Mouse (Mus musculus) intestine, postnatal 0 days (tissue): ENCODE results near the gene Zp1. TPM values are rescaled to one million over a fixed set of nuclear protein-coding genes. Genes with fewer than 3 reads are reported as not detected.
A peak's percentile ranks its signal among the peaks of the same experiment; 100 is the strongest.

Experiments
- ATAC-seq: fragments of 200-750 bp; cut with Nextera tagmentation; 2 replicates; pipeline ENCODE4 v1.8.0; 2017; ENCODE audit warnings: mild to moderate bottlenecking, moderate TSS enrichment, moderate library complexity
- H3K27ac ChIP-seq: fragments of 300-500 bp; sonication (generic); 2 replicates; pipeline ENCODE4 v1.5.1; 2014; ENCODE audit warnings: mild to moderate bottlenecking, low read depth, low read length, moderate library complexity
- H3K27me3 ChIP-seq: fragments of 300-500 bp; sonication (generic); replicated peaks from 2 replicates; pipeline ENCODE4 v1.6.1; 2014; ENCODE audit warnings: low read length, mixed read lengths; ENCODE audit not compliant: control insufficient read depth, insufficient read depth
- H3K36me3 ChIP-seq: fragments of 300-500 bp; sonication (generic); 2 replicates; pipeline ENCODE4 v1.6.1; 2014; ENCODE audit warnings: mild to moderate bottlenecking, moderate library complexity; ENCODE audit not compliant: control insufficient read depth, insufficient read depth
- H3K4me1 ChIP-seq: fragments of 300-500 bp; sonication (generic); replicated peaks from 2 replicates; pipeline ENCODE4 v1.6.1; 2014; ENCODE audit warnings: antibody characterized with exemption, low read length, mixed read lengths; ENCODE audit not compliant: control insufficient read depth, insufficient read depth
- H3K4me2 ChIP-seq: fragments of 300-500 bp; sonication (generic); replicated peaks from 2 replicates; pipeline ENCODE4 v1.6.1; 2014; ENCODE audit warnings: low read depth, mild to moderate bottlenecking, moderate library complexity
- H3K4me3 ChIP-seq: fragments of 300-500 bp; sonication (generic); 2 replicates; pipeline ENCODE4 v1.5.1; 2014; ENCODE audit warnings: low read depth, low read length
- H3K9ac ChIP-seq: fragments of 300-500 bp; sonication (generic); 2 replicates; pipeline ENCODE4 v1.6.1; 2014; ENCODE audit warnings: mild to moderate bottlenecking, low read depth, low read length
- H3K9me3 ChIP-seq: fragments of 300-500 bp; sonication (generic); 2 replicates; pipeline ENCODE4 v1.6.1; 2016; ENCODE audit warnings: mixed run types; ENCODE audit not compliant: control insufficient read depth
- CTCF ChIP-seq: sonication (generic); IDR thresholded peaks from 2 replicates; pipeline ENCODE4 v1.5.1; 2016; ENCODE audit warnings: low read depth, mild to moderate bottlenecking, control low read depth, antibody characterized with exemption, moderate library complexity
- WGBS: fragments of 180-500 bp; shearing (Covaris S2); extraction: QIAGEN DNeasy Blood & Tissue Kit; methylation state at CpG from one replicate; pipeline ENCODE4 v1.1.7; 2014; 5-methylcytosine and 5-hydroxymethylcytosine counted together
- polyA plus RNA-seq: library from polyadenylated mRNA; unstranded; fragments of >200 nt; fragmentation: Nextera tagmentation; extraction: Ambion mirVana; gene quantifications from 2 replicates; pipeline ENCODE4 v1.2.1, GENCODE M21; 2015

Zp1 gene
- polyA plus RNA-seq, 1 experiment from 2014 or later = not detected

DNA sequence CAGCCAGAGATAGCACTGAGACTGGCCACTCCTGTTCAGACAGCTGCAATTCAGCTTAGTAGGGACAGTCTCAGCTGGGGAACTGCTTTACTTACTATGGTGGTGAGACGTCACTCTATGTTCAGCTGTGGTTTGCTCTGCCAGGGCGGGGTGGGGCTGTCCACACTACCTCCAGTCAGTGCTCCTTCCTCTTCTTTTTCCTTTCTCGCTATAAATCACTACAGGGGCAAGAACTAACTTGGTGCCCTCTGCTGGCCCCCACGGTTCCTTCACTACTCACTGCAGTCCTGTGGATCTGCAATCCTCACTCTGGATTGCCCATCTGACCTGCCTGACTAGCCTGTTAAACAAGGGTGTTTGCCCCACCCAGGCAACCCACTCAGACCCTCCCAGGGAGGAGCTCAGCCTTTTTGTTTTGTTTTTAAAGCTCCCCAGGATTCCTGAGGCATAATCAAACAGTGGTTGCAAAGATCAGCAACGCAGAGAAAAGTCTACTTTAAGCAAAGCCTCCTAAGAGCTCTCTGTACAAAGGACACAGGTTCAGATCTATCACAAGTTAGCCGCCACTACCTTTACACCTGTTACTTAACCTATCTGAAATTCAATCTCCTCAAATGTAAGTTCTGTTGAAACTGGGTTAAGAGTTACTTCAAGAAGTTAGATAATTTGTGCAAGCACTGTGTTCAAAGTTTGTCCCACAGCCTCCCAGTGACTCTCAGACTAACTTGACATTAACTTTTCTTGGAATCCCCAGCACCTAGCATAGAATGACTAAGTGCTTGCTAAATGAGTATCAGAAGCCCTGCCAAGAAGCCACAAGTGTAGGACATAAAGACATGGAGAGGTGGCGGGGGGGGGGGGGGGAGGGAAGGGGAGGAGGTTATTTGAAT is 40.1 kb downstream of the Zp1 start:
- Histone ChIP-seq H3K27me3 (no peaks in the 10 kb centered on the region), H3K4me2 (peak overlapping the region; percentile 90), H3K9ac (no peak overlapping the region), H3K27ac (0 out of 2 replicates have a peak overlapping the region, but pooled peaks have one; percentile 75), H3K9me3 (no peaks in the 10 kb centered on the region; the same call in 1 of the 2 replicates), H3K4me1 (peaks cover 7% of the 10 kb centered on the region; the same call in 1 of the 2 replicates), H3K4me3 (peak overlapping the region; percentile 56; the same call in 1 of the 2 replicates), H3K36me3 (no peaks in the 10 kb centered on the region; the same call in 1 of the 2 replicates)
- ATAC-seq = peak; percentile 48
- WGBS = 24% methylated on average over 6 of the region's 7 CpGs
- TF ChIP-seq CTCF = peak; percentile 65

DNA sequence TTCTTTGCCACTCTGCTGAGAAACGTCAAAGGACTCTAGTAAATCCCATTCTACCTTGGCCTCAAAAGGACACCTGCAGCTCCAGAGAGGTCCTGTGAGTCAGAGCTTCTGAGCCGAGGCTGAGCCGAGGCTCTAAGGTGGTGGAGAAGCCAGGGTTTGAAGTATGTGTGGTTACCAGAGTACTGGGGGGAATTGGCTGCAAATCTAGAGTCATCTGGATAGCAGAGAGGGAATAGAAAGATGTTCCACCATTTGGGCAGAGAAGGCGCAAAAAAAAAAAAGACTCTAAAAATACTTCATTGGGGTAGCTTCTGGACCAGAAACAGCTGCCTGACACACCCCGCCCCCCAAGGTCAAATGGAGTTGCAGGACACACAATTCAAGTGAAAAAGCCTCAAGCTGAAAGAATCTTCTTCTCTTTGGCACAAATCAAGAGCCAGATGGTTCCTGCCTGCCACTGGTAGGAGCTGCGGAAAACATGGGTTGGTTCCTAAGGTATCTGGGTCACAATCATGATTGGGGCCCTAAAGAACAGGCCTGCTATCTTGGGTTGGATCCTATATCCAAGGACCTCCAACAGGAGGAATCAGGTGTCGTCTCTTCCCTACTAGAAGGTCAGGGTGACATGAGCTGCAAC is 42.1 kb downstream of the Zp1 start:
- no peak overlapping the region for H3K4me3 ChIP-seq
- H3K27me3 ChIP-seq = no peaks in the 10 kb centered on the region
- H3K4me2 ChIP-seq = no peak overlapping the region
- peaks cover 10% of the 10 kb centered on the region; the same call in 1 of the 2 replicates for H3K36me3 ChIP-seq
- no peaks in the 10 kb centered on the region for H3K9me3 ChIP-seq
- H3K9ac ChIP-seq = no peak overlapping the region
- peaks cover 7% of the 10 kb centered on the region; the same call in 1 of the 2 replicates for H3K4me1 ChIP-seq
- WGBS = 88% methylated on average over 7 of the region's 7 CpGs
- no peak overlapping the region for H3K27ac ChIP-seq
- no peak for ATAC-seq
- no peak for TF ChIP-seq CTCF

GRCm38 (mm10) chr19:10871328-10871961 is 49.0 kb downstream of the Zp1 start:
- Histone ChIP-seq H3K4me3 (no peak overlapping the region), H3K27ac (no peak overlapping the region), H3K27me3 (no peaks in the 10 kb centered on the region), H3K36me3 (peaks cover 30% of the 10 kb centered on the region), H3K9ac (no peak overlapping the region), H3K9me3 (no peaks in the 10 kb centered on the region), H3K4me2 (no peak overlapping the region), H3K4me1 (no peaks in the 10 kb centered on the region; the same call in 1 of the 2 replicates)
- WGBS = 72% methylated on average over 14 of the region's 14 CpGs
- TF ChIP-seq CTCF = no peak
- ATAC-seq = no peak

GRCm38 (mm10) chr19:10870676-10871075 is 49.8 kb downstream of the Zp1 start:
- peaks cover 34% of the 10 kb centered on the region for H3K36me3 ChIP-seq
- no peaks in the 10 kb centered on the region for H3K27me3 ChIP-seq
- no peak for TF ChIP-seq CTCF
- 94% methylated on average over 3 of the region's 3 CpGs for WGBS
- H3K27ac ChIP-seq = no peak overlapping the region
- no peaks in the 10 kb centered on the region for H3K9me3 ChIP-seq
- H3K4me1 ChIP-seq = no peaks in the 10 kb centered on the region; the same call in 1 of the 2 replicates
- H3K9ac ChIP-seq = no peak overlapping the region
- H3K4me2 ChIP-seq = no peak overlapping the region
- ATAC-seq = no peak
- H3K4me3 ChIP-seq = no peak overlapping the region

- no peaks in the 10 kb centered on the region for H3K27me3 ChIP-seq
- 5% methylated on average over 8 of the region's 8 CpGs for WGBS
- H3K9ac ChIP-seq = peak within 1 kb of the TSS; percentile 49
- peak within 1 kb of the TSS; percentile 56 for H3K4me3 ChIP-seq
- H3K27ac ChIP-seq = no peak within 1 kb of the TSS
- no peaks in the 10 kb centered on the region for H3K9me3 ChIP-seq
- TF ChIP-seq CTCF = no peak
- peak within 1 kb of the TSS; percentile 84 for H3K4me2 ChIP-seq
- ATAC-seq = no peak; the same call in 1 of the 2 replicates
- peaks cover 34% of the 10 kb centered on the region for H3K36me3 ChIP-seq
- H3K4me1 ChIP-seq = no peaks in the 10 kb centered on the region; the same call in 1 of the 2 replicates
These were observed 50.4 kb downstream of the Zp1 start, which contains the start of gene Tmem132a for GRCm38 (mm10) chr19:10869886-10870527. Tmem132a (minus strand) TSS chr19:10869940.
